Mouse (Mus musculus): ENCODE results near the gene Esrrb.

Gene Esrrb

GRCm38 (mm10) chr12:86497126-86497525 lies 136.2 kb downstream of the Esrrb start:
- in situ Hi-C loops (cut with MboI, MseI) = no loop called here

- in situ Hi-C loops (cut with MboI, MseI) = no loop called here
These were observed 137.8 kb downstream of the Esrrb start for GRCm38 (mm10) chr12:86498765-86499164.

GRCm38 (mm10) chr12:86501728-86502127 lies 140.8 kb downstream of the Esrrb start:
- in situ Hi-C loops (cut with MboI, MseI) = no loop called here

- in situ Hi-C loops (cut with MboI, MseI) = no loop called here
These were observed 143.0 kb downstream of the Esrrb start for GRCm38 (mm10) chr12:86503921-86504320.

- in situ Hi-C loops (cut with MboI, MseI) = no loop called here
These were observed 143.4 kb downstream of the Esrrb start for GRCm38 (mm10) chr12:86504321-86504720.

- in situ Hi-C loops (cut with MboI, MseI) = no loop called here
These were observed 146.8 kb downstream of the Esrrb start for GRCm38 (mm10) chr12:86507741-86508140.

GRCm38 (mm10) chr12:86508313-86508988 lies 147.5 kb downstream of the Esrrb start:
- in situ Hi-C loops (cut with MboI, MseI) = no loop called here

GRCm38 (mm10) chr12:86509295-86510279 lies 148.7 kb downstream of the Esrrb start:
- in situ Hi-C loops (cut with MboI, MseI) = no loop called here

GRCm38 (mm10) chr12:86512335-86512734 lies 151.4 kb downstream of the Esrrb start:
- in situ Hi-C loops (cut with MboI, MseI) = no loop called here

- in situ Hi-C loops (cut with MboI, MseI) = no loop called here
These were observed 152.7 kb downstream of the Esrrb start for GRCm38 (mm10) chr12:86513596-86513995.

GRCm38 (mm10) chr12:86516602-86517001 lies 155.7 kb downstream of the Esrrb start:
- in situ Hi-C loops (cut with MboI, MseI) = no loop called here

- in situ Hi-C loops (cut with MboI, MseI) = no loop called here
These were observed 156.8 kb downstream of the Esrrb start for GRCm38 (mm10) chr12:86517721-86518120.

- in situ Hi-C loops (cut with MboI, MseI) = no loop called here
These were observed 157.8 kb downstream of the Esrrb start for GRCm38 (mm10) chr12:86518746-86519145.

- in situ Hi-C loops (cut with MboI, MseI) = no loop called here
These were observed 173.4 kb downstream of the Esrrb start for GRCm38 (mm10) chr12:86534283-86534682.

GRCm38 (mm10) chr12:86537799-86538198 lies 176.9 kb downstream of the Esrrb start:
- in situ Hi-C loops (cut with MboI, MseI) = no loop called here

- in situ Hi-C loops (cut with MboI, MseI) = no loop called here
These were observed 177.8 kb downstream of the Esrrb start for GRCm38 (mm10) chr12:86538711-86539110.

GRCm38 (mm10) chr12:86539511-86539910 lies 178.6 kb downstream of the Esrrb start:
- in situ Hi-C loops (cut with MboI, MseI) = no loop called here

- in situ Hi-C loops (cut with MboI, MseI) = loop anchor here (10.0 kb wide), 1 partner anchor 367 kb away; no protein-coding TSS in a partner anchor
These were observed 186.9 kb downstream of the Esrrb start for GRCm38 (mm10) chr12:86547808-86548207.

- in situ Hi-C loops (cut with MboI, MseI) = no loop called here
These were observed 192.1 kb downstream of the Esrrb start for GRCm38 (mm10) chr12:86553037-86553436.

GRCm38 (mm10) chr12:86556796-86557517 lies 196.0 kb downstream of the Esrrb start:
- in situ Hi-C loops (cut with MboI, MseI) = no loop called here

- in situ Hi-C loops (cut with MboI, MseI) = no loop called here
These were observed 198.0 kb downstream of the Esrrb start for GRCm38 (mm10) chr12:86558889-86559288.

GRCm38 (mm10) chr12:86562705-86563104 lies 201.8 kb downstream of the Esrrb start:
- in situ Hi-C loops (cut with MboI, MseI) = no loop called here

Data from T-helper 2 cell (primary cell).